Mouse (Mus musculus) ES-E14 (cell line): ENCODE results near the gene Ltb4r2.

Experiments used
- CHD2 ChIP-seq: IDR thresholded peaks from 2 replicates; pipeline ENCODE4 v1.6.1; 2014; ENCODE audit warnings: mild to moderate bottlenecking, low read depth, low read length, inconsistent platforms
- HCFC1 ChIP-seq: IDR thresholded peaks from 2 replicates; pipeline ENCODE4 v1.6.1; 2012; ENCODE audit warnings: low read length, inconsistent platforms, borderline replicate concordance; ENCODE audit not compliant: insufficient read depth
- MAFK ChIP-seq: IDR thresholded peaks from 2 replicates; pipeline ENCODE4 v1.6.1; 2014; ENCODE audit warnings: mild to moderate bottlenecking, low read depth, low read length, inconsistent platforms; ENCODE audit not compliant: insufficient read depth
- ZC3H11A ChIP-seq: IDR thresholded peaks from 2 replicates; pipeline ENCODE4 v1.6.1; 2012; ENCODE audit warnings: low read depth, mild to moderate bottlenecking, inconsistent platforms, low read length, borderline replicate concordance
- ZNF384 ChIP-seq: IDR thresholded peaks from 2 replicates; pipeline ENCODE4 v1.6.1; 2012; ENCODE audit warnings: low read depth, low read length, inconsistent platforms

DNA sequence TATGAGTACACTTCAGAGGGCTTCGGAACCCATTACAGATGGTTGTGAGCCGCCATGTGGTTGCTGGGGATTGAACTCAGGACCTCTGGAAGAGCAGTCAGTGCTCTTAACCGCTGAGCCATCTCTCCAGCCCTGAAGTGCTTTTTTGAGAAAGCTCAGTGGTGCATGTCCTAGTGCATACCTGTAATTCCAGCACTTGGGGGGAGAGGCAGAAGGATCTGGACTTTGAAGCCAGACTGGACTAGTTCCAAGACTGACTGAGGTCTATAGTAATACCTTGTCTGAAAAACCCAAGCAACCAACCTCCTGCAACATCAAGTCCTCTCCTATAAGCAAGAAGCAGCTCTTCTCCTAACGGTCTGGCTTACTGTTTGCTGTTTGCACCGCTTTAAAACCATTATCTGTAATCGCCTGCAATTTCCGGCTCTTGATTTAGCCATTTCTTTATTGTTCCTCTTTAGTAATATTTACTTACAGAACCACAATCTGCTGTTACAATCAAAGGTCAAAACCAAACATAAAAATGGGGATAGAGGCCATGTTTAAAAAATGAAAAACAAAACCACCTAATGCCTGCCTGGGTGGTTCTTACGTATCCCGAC is 24.0 kb upstream of the Ltb4r2 start:
- TF ChIP-seq CHD2 = no peak
- no peak for TF ChIP-seq ZC3H11A
- TF ChIP-seq ZNF384 = no peak
- TF ChIP-seq HCFC1 = no peak
- no peak for TF ChIP-seq MAFK
